Mouse (Mus musculus) cerebellum, adult 2 months (tissue): ENCODE measurements around the gene Abca8a.

Experiments used
- CTCF ChIP-seq: fragments of 200-500 bp; IDR thresholded peaks from 2 replicates; pipeline ENCODE4 v1.5.1; 2011; ENCODE audit warnings: low read depth, mild to moderate bottlenecking, control low read depth, low read length, moderate library complexity, borderline replicate concordance; ENCODE audit not compliant: insufficient read depth
- POLR2A ChIP-seq: fragments of 200-500 bp; IDR thresholded peaks from 2 replicates; pipeline ENCODE4 v1.6.1; 2011; ENCODE audit warnings: low read length, control low read depth, borderline replicate concordance; ENCODE audit not compliant: insufficient read depth

DNA sequence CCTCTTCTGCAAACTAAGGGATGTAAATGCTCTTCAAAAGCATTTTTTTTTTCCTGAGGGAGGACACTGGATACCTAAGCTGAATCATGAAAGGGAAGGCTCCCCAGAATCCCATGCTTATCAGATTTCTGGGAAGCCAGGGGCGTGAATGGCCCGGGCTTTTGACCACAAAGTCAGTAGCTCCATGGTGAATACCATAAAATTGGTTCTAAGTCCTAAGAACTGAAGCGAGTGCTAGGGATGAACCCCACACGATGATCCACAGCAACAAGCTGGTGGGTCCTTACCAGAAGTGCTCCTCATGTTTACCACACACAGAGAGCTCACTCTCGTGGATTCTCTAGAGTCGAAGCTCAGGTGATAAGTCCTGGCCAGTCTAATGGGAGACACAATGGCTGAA, 101.8 kb downstream of the Abca8a start:
- no peak for TF ChIP-seq POLR2A
- TF ChIP-seq CTCF: no peak
